Mouse (Mus musculus) 3T3-L1 (cell line): Measurements from ENCODE around the gene Boc.

Source experiments
- DNase-seq: peaks from one replicate; pipeline ENCODE4 v3.0.0-alpha.2; 2015; ENCODE audit warnings: low read depth, low spot score

Boc gene

GRCm38 (mm10) chr16:44558471-44559329 lies at the start of gene Boc:
TSS of gene Boc (minus strand) at chr16:44558897.
- DNase-seq, result peak; percentile 80

GRCm38 (mm10) chr16:44606643-44607042 lies 47.9 kb upstream of the Boc start:
- no peak for DNase-seq

GRCm38 (mm10) chr16:44604021-44604616 lies 45.4 kb upstream of the Boc start:
- no peak for DNase-seq

- no peak for DNase-seq
These were observed 43.5 kb upstream of the Boc start for GRCm38 (mm10) chr16:44601999-44602794.

GRCm38 (mm10) chr16:44601182-44601581 lies 42.5 kb upstream of the Boc start:
- DNase-seq, result no peak

GRCm38 (mm10) chr16:44597106-44597806 lies 38.6 kb upstream of the Boc start:
- DNase-seq, result peak; percentile 11

- DNase-seq, result no peak
These were observed 30.8 kb upstream of the Boc start for GRCm38 (mm10) chr16:44589506-44589905.

GRCm38 (mm10) chr16:44579421-44580024 lies 20.8 kb upstream of the Boc start:
- no peak for DNase-seq

GRCm38 (mm10) chr16:44578551-44578950 lies 19.9 kb upstream of the Boc start:
- no peak for DNase-seq

- DNase-seq, result no peak
These were observed 9.4 kb upstream of the Boc start for GRCm38 (mm10) chr16:44568056-44568455.

GRCm38 (mm10) chr16:44565328-44566210 lies 6.9 kb upstream of the Boc start:
- DNase-seq, result no peak

GRCm38 (mm10) chr16:44564359-44564758 lies 5.7 kb upstream of the Boc start:
- no peak for DNase-seq

GRCm38 (mm10) chr16:44562061-44562460 lies 3.4 kb upstream of the Boc start:
- DNase-seq, result no peak

GRCm38 (mm10) chr16:44560214-44560613 lies 1.5 kb upstream of the Boc start:
- no peak for DNase-seq

GRCm38 (mm10) chr16:44559330-44559695 lies 616 bp upstream of the Boc start:
- peak; percentile 28 for DNase-seq

GRCm38 (mm10) chr16:44557661-44558470 lies 831 bp downstream of the Boc start:
- DNase-seq, result peak; percentile 88

- peak; percentile 33 for DNase-seq
These were observed 1.6 kb downstream of the Boc start for GRCm38 (mm10) chr16:44557084-44557483.

- peak; percentile 20 for DNase-seq
These were observed 2.6 kb downstream of the Boc start for GRCm38 (mm10) chr16:44555791-44556709.
